Mouse (Mus musculus) gastrocnemius, adult 2 months (tissue): ENCODE results near the gene Nol9. TPM values are rescaled to one million over a fixed set of nuclear protein-coding genes. Genes with fewer than 3 reads are reported as not detected.

Experiments
- DNase-seq: peaks from one replicate; pipeline ENCODE4 v3.0.0; 2022
- H3K27ac ChIP-seq: fragments of 200-600 bp; 2 replicates; pipeline ENCODE4 v1.8.1; 2022; ENCODE audit warnings: mild to moderate bottlenecking
- H3K4me3 ChIP-seq: fragments of 200-600 bp; 2 replicates; pipeline ENCODE4 v1.8.1; 2022; ENCODE audit warnings: mild to moderate bottlenecking, moderate library complexity
- CTCF ChIP-seq: fragments of 200-600 bp; IDR thresholded peaks from 2 replicates; pipeline ENCODE4 v1.8.1; 2022; ENCODE audit warnings: antibody characterized with exemption, mild to moderate bottlenecking, moderate library complexity
- intact Hi-C: fragments of 180-260 bp; cut with DNase I; formaldehyde crosslinking; loops from one replicate; pipeline ENCODE4 v1.15.1; 2025
- total RNA-seq, 2 experiments: library from RNA; stranded (reverse); gene quantifications; 2 replicates each; pipeline ENCODE4 v1.2.3; 2021

Gene Nol9
- total RNA-seq, 2 experiments from 2014 or later, result 10.6 to 11.7 TPM

DNA sequence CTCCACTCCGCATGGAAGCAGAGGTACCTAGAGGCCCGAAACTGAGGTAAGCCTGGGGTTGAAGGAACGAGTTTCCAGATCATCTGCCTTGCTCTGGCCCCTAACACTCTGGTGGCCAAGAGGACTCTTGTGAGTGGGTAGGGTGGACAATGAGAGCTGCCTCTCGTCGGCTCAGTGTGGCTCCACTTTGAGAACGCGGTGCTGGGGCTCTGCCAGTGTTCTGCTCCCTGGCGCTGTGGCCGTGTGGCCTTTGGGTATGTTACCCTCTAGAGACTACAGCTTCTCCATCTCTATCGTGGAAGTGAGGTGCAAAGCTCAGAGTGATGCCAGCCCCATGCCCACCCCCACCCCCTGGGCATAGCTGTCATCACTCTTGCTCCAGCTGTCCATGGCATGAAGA is 33.5 kb downstream of the Nol9 start:
- Histone ChIP-seq H3K27ac (peak overlapping the region; percentile 51), H3K4me3 (peak overlapping the region; percentile 57)
- intact Hi-C loops, result no loop called here
- TF ChIP-seq CTCF, result no peak
- peak; percentile 52 for DNase-seq

DNA sequence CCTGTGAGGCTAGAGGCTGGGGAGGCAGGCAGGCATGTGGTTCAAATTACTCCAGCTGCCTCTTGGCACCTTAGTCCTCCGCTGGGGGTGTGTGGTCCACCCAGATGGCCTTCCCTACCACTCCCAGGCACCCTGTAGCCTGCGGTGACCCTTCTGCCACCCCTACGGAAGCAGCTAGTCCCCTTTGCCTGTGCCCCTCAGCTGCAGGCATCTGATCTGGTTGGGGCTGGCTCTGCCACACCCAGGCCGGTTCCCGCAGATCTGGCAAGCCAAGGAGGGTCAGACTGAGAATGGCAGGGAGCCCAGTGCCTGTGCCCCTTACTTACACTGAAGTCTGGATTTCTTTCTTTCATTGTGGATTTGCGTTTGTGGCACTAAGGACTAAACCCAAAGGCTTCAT is 34.6 kb downstream of the Nol9 start:
- DNase-seq, result no peak
- TF ChIP-seq CTCF, result no peak
- Histone ChIP-seq H3K27ac (0 out of 2 replicates have a peak overlapping the region, but pooled peaks have one; percentile 16), H3K4me3 (peak overlapping the region; percentile 43)
- intact Hi-C loops, result no loop called here

DNA sequence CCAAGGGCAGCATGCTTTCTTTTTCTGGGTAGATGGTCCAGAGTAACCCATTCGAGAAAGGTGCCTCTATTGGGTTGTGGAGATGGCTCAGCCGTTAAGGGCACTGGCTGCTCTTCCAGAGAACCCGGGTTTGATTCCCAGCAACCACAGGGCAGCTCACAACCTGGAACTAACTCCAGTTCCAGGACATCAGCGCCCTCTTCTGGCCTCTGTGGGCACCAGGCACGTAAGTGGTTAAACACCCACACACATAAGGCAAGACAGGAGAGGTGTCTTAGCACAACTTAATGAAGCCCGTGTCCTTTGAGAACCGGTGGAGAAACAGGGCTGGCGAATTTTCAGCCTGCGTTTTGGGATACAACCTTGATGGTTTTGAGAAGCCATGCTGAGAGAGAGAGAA is 35.4 kb downstream of the Nol9 start:
- TF ChIP-seq CTCF, result no peak
- DNase-seq, result no peak
- intact Hi-C loops, result no loop called here
- peak overlapping the region; percentile 43; the same call in 1 of the 2 replicates for H3K4me3 ChIP-seq
- H3K27ac ChIP-seq, result peak overlapping the region; percentile 16; the same call in 1 of the 2 replicates

- 0 out of 2 replicates have a peak overlapping the region, but pooled peaks have one; percentile 39 for H3K4me3 ChIP-seq
- intact Hi-C loops, result no loop called here
- peak; percentile 48 for DNase-seq
- H3K27ac ChIP-seq, result peak overlapping the region; percentile 38
- no peak for TF ChIP-seq CTCF
Measured at GRCm38 (mm10) chr4:152077191-152077590, 38.1 kb downstream of the Nol9 start.

DNA sequence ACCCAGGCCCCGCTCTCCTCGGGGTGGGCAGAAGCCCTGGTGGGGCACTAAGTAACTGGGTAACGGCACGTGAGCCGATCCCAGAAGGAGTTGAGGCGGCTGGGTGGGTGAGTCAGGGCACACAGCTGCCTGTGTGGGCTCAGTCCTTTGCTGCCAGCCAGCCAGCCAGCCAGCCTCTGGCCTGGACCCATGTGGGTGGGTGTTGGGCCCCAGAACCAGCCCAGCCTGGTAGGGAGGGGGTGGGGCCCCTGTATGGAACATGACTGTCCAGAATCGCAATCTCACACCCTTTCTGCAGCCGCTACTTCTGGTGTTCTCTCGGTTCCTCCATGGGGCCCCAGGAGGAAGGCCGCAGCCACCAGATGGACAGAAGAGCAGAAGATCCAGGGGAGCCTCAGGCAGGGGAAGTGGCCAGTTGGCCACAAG is 39.0 kb downstream of the Nol9 start:
- Histone ChIP-seq H3K4me3 (no peak overlapping the region), H3K27ac (peak overlapping the region; percentile 38)
- TF ChIP-seq CTCF, result no peak
- DNase-seq, result peak; percentile 64
- intact Hi-C loops, result no loop called here

DNA sequence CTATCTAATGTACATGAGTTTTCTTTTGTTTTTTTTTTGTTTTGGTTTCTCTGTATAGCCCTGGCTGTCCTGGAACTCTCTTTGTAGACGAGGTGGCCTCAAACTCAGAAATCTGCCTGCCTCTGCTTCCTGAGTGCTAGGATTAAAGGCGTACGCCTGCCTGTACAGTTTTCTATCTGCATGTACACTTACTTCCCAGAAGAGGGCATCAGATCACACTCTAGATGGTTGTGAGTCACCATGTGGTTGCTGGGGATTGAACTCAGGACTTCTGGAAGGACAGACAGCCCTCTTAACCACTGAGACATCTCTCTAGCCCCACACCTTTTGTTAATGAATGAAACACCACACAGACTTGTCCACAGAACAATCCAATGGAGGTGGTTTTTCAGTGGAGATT is 40.1 kb downstream of the Nol9 start:
- 0 out of 2 replicates have a peak, but pooled peaks have one; percentile 1 for TF ChIP-seq CTCF
- intact Hi-C loops, result no loop called here
- no peak for DNase-seq
- H3K27ac ChIP-seq, result no peak overlapping the region
- no peak overlapping the region for H3K4me3 ChIP-seq

- Histone ChIP-seq H3K27ac (0 out of 2 replicates have a peak overlapping the region, but pooled peaks have one; percentile 8), H3K4me3 (no peak overlapping the region)
- no peak for TF ChIP-seq CTCF
- DNase-seq, result peak; percentile 59
- intact Hi-C loops, result no loop called here
Measured at GRCm38 (mm10) chr4:152079931-152080330, 40.8 kb downstream of the Nol9 start.

GRCm38 (mm10) chr4:152083611-152084220 is 44.6 kb downstream of the Nol9 start:
- Histone ChIP-seq H3K4me3 (peak overlapping the region; percentile 24; the same call in 1 of the 2 replicates), H3K27ac (peak overlapping the region; percentile 62)
- intact Hi-C loops, result loop anchor here (1.0 kb wide), 1 partner anchor 12 kb away; no protein-coding TSS in a partner anchor
- peak; percentile 71 for DNase-seq
- TF ChIP-seq CTCF, result no peak

GRCm38 (mm10) chr4:152084616-152085015 is 45.5 kb downstream of the Nol9 start:
- no peak overlapping the region for H3K4me3 ChIP-seq

GRCm38 (mm10) chr4:152086505-152087210 is 47.5 kb downstream of the Nol9 start:
- TF ChIP-seq CTCF, result no peak
- Histone ChIP-seq H3K4me3 (peak overlapping the region; percentile 87), H3K27ac (peak overlapping the region; percentile 72)
- intact Hi-C loops, result no loop called here
- DNase-seq, result peak; percentile 79

More at GRCm38 (mm10) chr4:152084616-152085015, 45.5 kb downstream of the Nol9 start:
- TF ChIP-seq CTCF, result no peak
- no peak overlapping the region for H3K27ac ChIP-seq
- intact Hi-C loops, result no loop called here
- no peak for DNase-seq

DNA sequence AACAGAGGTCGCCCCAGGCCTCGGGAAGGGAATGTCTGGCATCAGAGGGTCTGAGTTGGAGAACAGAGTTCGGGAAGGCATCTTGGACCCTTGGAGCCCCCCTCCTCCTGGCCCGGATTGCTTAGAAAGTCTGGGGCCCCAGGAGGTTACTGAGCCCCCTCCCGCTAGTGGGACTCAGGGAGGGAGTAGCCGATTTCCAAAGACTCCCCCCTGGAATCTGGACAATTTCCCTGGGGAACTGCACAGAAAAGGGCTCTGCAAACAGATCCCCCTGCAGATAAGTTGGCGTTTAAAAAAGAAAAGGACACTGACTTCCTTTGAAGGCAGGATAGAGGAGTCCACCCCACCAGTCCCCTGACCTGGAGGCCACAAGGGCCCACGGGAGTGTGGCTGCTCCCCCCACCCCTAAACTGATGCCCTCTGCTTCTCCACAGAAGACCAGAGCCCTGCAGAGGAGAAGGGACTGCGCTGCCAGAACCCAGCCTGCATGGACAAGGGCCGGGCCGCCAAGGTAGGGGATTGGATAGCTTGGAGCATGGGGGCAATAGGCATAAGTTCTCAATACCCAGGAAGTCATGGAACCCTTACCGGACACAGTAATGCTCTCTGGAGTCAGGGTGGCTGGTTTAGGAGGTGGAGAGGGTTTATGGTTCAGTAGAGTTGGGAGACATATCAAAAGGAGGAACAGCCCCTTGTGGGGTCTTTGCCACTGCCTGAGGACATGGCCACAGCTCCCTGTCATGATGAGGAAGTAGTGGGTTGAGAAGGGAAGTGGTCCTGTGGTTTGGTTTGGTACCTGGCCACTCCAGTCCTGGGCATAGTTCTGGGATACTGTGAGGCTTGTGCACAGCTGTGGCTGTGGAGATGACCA is 48.3 kb downstream of the Nol9 start:
- Histone ChIP-seq H3K27ac (peak overlapping the region; percentile 70), H3K4me3 (peak overlapping the region; percentile 87)
- TF ChIP-seq CTCF, result no peak
- no peak for DNase-seq
- intact Hi-C loops, result no loop called here

GRCm38 (mm10) chr4:152088133-152088532 is 49.0 kb downstream of the Nol9 start:
- no peak for TF ChIP-seq CTCF
- no peak for DNase-seq
- intact Hi-C loops, result no loop called here
- peak overlapping the region; percentile 9; the same call in 1 of the 2 replicates for H3K4me3 ChIP-seq
- H3K27ac ChIP-seq, result no peak overlapping the region
